Mouse (Mus musculus): ENCODE measurements around the gene Ctsh.

Gene Ctsh

GRCm38 (mm10) chr9:90053852-90054251 is at the start of gene Ctsh:
TSS of gene Ctsh (plus strand) at chr9:90054152.
- no peak for DNase-seq (ENCODE audit: low read depth, low spot score)

- DNase-seq (ENCODE audit: low read depth, low spot score) = no peak
Observed at GRCm38 (mm10) chr9:90006432-90006831, 47.5 kb upstream of the Ctsh start.

- DNase-seq (ENCODE audit: low read depth, low spot score) = no peak
Observed at GRCm38 (mm10) chr9:90007094-90007493, 46.9 kb upstream of the Ctsh start.

- no peak for DNase-seq (ENCODE audit: low read depth, low spot score)
Observed at GRCm38 (mm10) chr9:90008138-90008537, 45.8 kb upstream of the Ctsh start.

GRCm38 (mm10) chr9:90011849-90012248 is 42.1 kb upstream of the Ctsh start:
- DNase-seq (ENCODE audit: low read depth, low spot score) = no peak

- DNase-seq (ENCODE audit: low read depth, low spot score) = peak; percentile 9
Observed at GRCm38 (mm10) chr9:90014649-90015048, 39.3 kb upstream of the Ctsh start.

- DNase-seq (ENCODE audit: low read depth, low spot score) = no peak
Observed at GRCm38 (mm10) chr9:90016204-90016603, 37.7 kb upstream of the Ctsh start.

GRCm38 (mm10) chr9:90020866-90021265 is 33.1 kb upstream of the Ctsh start:
- DNase-seq (ENCODE audit: low read depth, low spot score) = no peak

GRCm38 (mm10) chr9:90021442-90021841 is 32.5 kb upstream of the Ctsh start:
- no peak for DNase-seq (ENCODE audit: low read depth, low spot score)

GRCm38 (mm10) chr9:90027709-90028108 is 26.2 kb upstream of the Ctsh start:
- DNase-seq (ENCODE audit: low read depth, low spot score) = no peak

GRCm38 (mm10) chr9:90033922-90034321 is 20.0 kb upstream of the Ctsh start:
- DNase-seq (ENCODE audit: low read depth, low spot score) = peak; percentile 44

GRCm38 (mm10) chr9:90035168-90035567 is 18.8 kb upstream of the Ctsh start:
- DNase-seq (ENCODE audit: low read depth, low spot score) = no peak

- no peak for DNase-seq (ENCODE audit: low read depth, low spot score)
Observed at GRCm38 (mm10) chr9:90035794-90036193, 18.2 kb upstream of the Ctsh start.

- no peak for DNase-seq (ENCODE audit: low read depth, low spot score)
Observed at GRCm38 (mm10) chr9:90036313-90036712, 17.6 kb upstream of the Ctsh start.

- DNase-seq (ENCODE audit: low read depth, low spot score) = no peak
Observed at GRCm38 (mm10) chr9:90038535-90038934, 15.4 kb upstream of the Ctsh start.

GRCm38 (mm10) chr9:90040916-90041315 is 13.0 kb upstream of the Ctsh start:
- no peak for DNase-seq (ENCODE audit: low read depth, low spot score)

GRCm38 (mm10) chr9:90041556-90041955 is 12.4 kb upstream of the Ctsh start:
- DNase-seq (ENCODE audit: low read depth, low spot score) = no peak

GRCm38 (mm10) chr9:90042906-90043305 is 11.0 kb upstream of the Ctsh start:
- DNase-seq (ENCODE audit: low read depth, low spot score) = peak; percentile 16

GRCm38 (mm10) chr9:90045191-90045590 is 8.8 kb upstream of the Ctsh start:
- no peak for DNase-seq (ENCODE audit: low read depth, low spot score)

- DNase-seq (ENCODE audit: low read depth, low spot score) = no peak
Observed at GRCm38 (mm10) chr9:90047937-90048627, 5.9 kb upstream of the Ctsh start.

GRCm38 (mm10) chr9:90054371-90055145 is 606 bp downstream of the Ctsh start:
- DNase-seq (ENCODE audit: low read depth, low spot score) = peak; percentile 56

- no peak for DNase-seq (ENCODE audit: low read depth, low spot score)
Observed at GRCm38 (mm10) chr9:90055409-90055808, 1.5 kb downstream of the Ctsh start.

GRCm38 (mm10) chr9:90055911-90056310 is 2.0 kb downstream of the Ctsh start:
- no peak for DNase-seq (ENCODE audit: low read depth, low spot score)
